Mouse (Mus musculus): Measurements from ENCODE around the gene Kndc1.

DNA sequence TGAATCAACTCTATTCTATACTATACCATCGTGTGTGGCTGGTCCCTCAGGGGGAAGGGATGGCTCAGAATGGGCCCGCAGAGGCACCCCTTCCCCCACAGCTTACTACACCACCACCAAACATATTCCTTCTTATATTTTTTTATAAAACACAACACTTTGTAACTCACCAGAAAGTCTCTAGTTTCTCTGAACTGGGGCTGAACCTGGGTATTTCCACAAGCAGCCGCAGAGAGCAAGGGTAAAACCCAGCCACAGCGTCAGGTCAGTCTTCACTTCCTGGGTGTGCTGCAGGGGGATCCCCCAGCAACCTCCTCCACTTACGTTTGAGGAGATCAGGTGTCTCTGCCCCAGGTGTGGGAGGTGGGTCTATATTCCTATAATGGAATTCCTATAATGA, 73.9 kb downstream of the Kndc1 start:
- TF ChIP-seq CTCF (IDR thresholded peaks at IDR 0.05; ENCODE audit: low read depth, low read length) = no peak
- no peak for TF ChIP-seq POLR2A (IDR thresholded peaks at IDR 0.05; ENCODE audit: insufficient read depth, low read length)

Data from ES-Bruce4 (cell line).